ENCODE assay signal across 19 mouse cellular contexts in the genomic region with DNA sequence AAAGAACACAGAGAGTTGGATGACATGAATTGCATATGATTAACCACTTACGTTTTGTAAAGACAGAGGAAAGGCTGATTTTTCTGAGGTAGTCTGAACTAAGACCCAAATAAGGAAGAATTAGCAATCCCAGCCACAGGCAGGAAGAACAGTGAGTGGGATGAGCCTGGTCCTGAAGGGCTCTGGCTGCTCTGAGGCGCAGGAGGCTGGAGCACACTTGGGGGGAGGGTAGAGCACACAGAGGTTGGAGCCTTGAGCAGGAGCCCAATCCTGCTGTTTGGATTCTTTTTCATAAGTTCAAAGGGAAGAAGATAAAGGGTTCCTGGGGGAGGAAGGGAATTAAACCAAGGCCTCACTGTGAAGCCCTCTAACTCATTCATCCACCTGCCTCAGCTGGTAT. TPM values are rescaled to one million over a fixed set of nuclear protein-coding genes. Genes with fewer than 3 reads are reported as not detected.
"Had no signal": no experiment of that assay in that cellular context is flagged by ENCODE, and none has a peak within 500 bp of the region (broad histone marks: within the 10 kb centered on the region; RNA-seq: fewer than 3 reads in every experiment).

No protein-coding gene starts in this region.

- H3K27ac ChIP-seq: kidney, embryonic 15.5 days; limb, embryonic 12.5 days; limb, embryonic 15.5 days; liver, embryonic 13.5 days; midbrain, embryonic 10.5 days; midbrain, embryonic 13.5 days; neural tube, embryonic 13.5 days had no signal

- DNase-seq: kidney, adult 11 months; kidney, adult 8-10 months; kidney, postnatal 14 days; kidney, postnatal 4 days; left cerebral cortex, postnatal 4 days; liver, embryonic 13.5 days; lung, adult 2 months; thymus, postnatal 25 days had no signal

- H3K4me3 ChIP-seq: kidney, embryonic 15.5 days; limb, embryonic 12.5 days; limb, embryonic 15.5 days; liver, embryonic 13.5 days; megakaryocyte, embryonic 14.5 days; midbrain, embryonic 10.5 days; midbrain, embryonic 13.5 days; myocyte; neural tube, embryonic 13.5 days had no signal

RNA-seq across cellular contexts. Expression of a gene that starts 55.1 kb away (rescaled TPM):
- total RNA-seq: monocyte, adult 5-6 weeks had no signal
- polyA plus RNA-seq: liver, embryonic 13.5 days; small intestine, adult 2 months; spleen, adult 2 months had no signal
